Mouse (Mus musculus) hindbrain, embryonic 12.5 days (tissue): ENCODE data around the gene Coro1c. TPM values are rescaled to one million over a fixed set of nuclear protein-coding genes. Genes with fewer than 3 reads are reported as not detected.

Source experiments
- ATAC-seq: fragments of 200-750 bp; cut with Nextera tagmentation; 2 replicates; pipeline ENCODE4 v1.8.0; 2017; ENCODE audit warnings: moderate TSS enrichment; ENCODE audit not compliant: low FRiP score
- H3K27ac ChIP-seq: fragments of 300-500 bp; sonication (generic); 2 replicates; pipeline ENCODE4 v1.5.1; 2016; ENCODE audit warnings: mild to moderate bottlenecking
- H3K27me3 ChIP-seq: fragments of 300-500 bp; sonication (generic); 2 replicates; pipeline ENCODE4 v1.6.1; 2016; ENCODE audit warnings: mild to moderate bottlenecking
- H3K36me3 ChIP-seq: fragments of 300-500 bp; sonication (generic); 2 replicates; pipeline ENCODE4 v1.6.1; 2016; ENCODE audit warnings: mild to moderate bottlenecking
- H3K4me1 ChIP-seq: fragments of 300-500 bp; sonication (generic); 2 replicates; pipeline ENCODE4 v1.6.1; 2016
- H3K4me2 ChIP-seq: fragments of 300-500 bp; sonication (generic); replicated peaks from 2 replicates; pipeline ENCODE4 v1.6.1; 2016; ENCODE audit warnings: mild to moderate bottlenecking
- H3K4me3 ChIP-seq: fragments of 300-500 bp; sonication (generic); 2 replicates; pipeline ENCODE4 v1.5.1; 2016; ENCODE audit warnings: mild to moderate bottlenecking
- H3K9ac ChIP-seq: fragments of 300-500 bp; sonication (generic); 2 replicates; pipeline ENCODE4 v1.6.1; 2016; ENCODE audit warnings: mild to moderate bottlenecking, moderate library complexity
- H3K9me3 ChIP-seq: fragments of 300-500 bp; sonication (generic); replicated peaks from 2 replicates; pipeline ENCODE4 v1.6.1; 2016; ENCODE audit warnings: mild to moderate bottlenecking
- WGBS: fragments of 180-500 bp; shearing (Covaris S2); methylation state at CpG from one replicate; pipeline ENCODE4 v1.1.7; 2016; 5-methylcytosine and 5-hydroxymethylcytosine counted together
- polyA plus RNA-seq: library from polyadenylated mRNA; unstranded; fragments of >200 nt; fragmentation: Nextera tagmentation; extraction: Ambion mirVana; gene quantifications from 2 replicates; pipeline ENCODE4 v1.2.1, GENCODE M21; 2016

The Coro1c gene
- polyA plus RNA-seq, 1 experiment from 2014 or later = 226 TPM

DNA sequence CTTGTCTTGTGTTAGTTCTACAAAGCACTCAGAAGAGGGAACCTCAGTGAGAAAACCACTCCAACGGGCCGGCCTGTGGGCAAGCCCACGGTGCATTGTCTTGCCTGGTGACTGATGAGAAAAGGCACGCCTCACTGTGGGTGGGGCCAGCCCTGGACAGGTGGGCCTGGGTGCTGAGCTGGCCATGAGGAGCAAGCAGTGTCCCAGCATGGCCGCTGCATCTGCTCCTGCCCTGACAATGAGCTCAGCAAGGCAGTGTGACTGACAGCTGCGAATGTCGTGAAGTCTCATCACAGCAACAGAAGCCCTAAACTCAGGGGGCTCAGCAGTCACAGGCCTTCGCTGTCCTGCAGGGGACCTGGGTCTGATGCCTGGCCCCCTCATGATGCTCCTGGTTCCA is 62.9 kb downstream of the Coro1c start:
- WGBS = 90% methylated on average over 8 of the region's 8 CpGs
- no peak overlapping the region for H3K9ac ChIP-seq
- ATAC-seq = no peak
- peaks cover 82% of the 10 kb centered on the region for H3K36me3 ChIP-seq
- no peaks in the 10 kb centered on the region for H3K9me3 ChIP-seq
- no peak overlapping the region for H3K27ac ChIP-seq
- no peak overlapping the region for H3K4me3 ChIP-seq
- H3K4me1 ChIP-seq = no peaks in the 10 kb centered on the region; the same call in 1 of the 2 replicates
- H3K4me2 ChIP-seq = no peak overlapping the region
- H3K27me3 ChIP-seq = no peaks in the 10 kb centered on the region

DNA sequence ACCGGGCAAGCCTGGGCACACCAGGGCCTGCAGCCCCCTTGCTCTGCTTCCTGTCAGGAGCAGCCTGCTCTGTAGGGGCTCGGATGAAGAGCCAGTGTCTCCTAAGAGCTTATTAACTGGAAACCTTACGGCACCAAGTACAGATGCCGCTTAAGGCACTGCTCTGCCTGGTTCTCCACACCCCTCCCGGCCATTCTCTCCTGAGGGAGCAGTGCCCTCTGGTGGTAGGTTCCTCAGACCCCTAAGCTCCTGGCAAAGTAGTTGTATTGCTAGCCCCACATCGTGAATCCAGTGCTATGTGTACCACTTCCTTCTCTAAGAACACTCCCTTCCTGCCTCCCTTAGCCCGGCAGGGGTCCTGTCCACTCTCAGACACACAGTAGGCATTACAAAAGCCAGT is 63.8 kb downstream of the Coro1c start:
- Histone ChIP-seq H3K36me3 (peaks cover 81% of the 10 kb centered on the region), H3K4me1 (no peaks in the 10 kb centered on the region; the same call in 1 of the 2 replicates), H3K9me3 (no peaks in the 10 kb centered on the region), H3K27ac (no peak overlapping the region), H3K9ac (no peak overlapping the region), H3K27me3 (no peaks in the 10 kb centered on the region), H3K4me3 (no peak overlapping the region), H3K4me2 (no peak overlapping the region)
- WGBS = 72% methylated on average over 7 of the region's 7 CpGs
- ATAC-seq = no peak

GRCm38 (mm10) chr5:113844106-113844505 is 64.5 kb downstream of the Coro1c start:
- ATAC-seq = no peak
- 88% methylated on average over 15 of the region's 15 CpGs for WGBS
- no peaks in the 10 kb centered on the region for H3K9me3 ChIP-seq
- no peak overlapping the region; the same call in 1 of the 2 replicates for H3K27ac ChIP-seq
- peaks cover 76% of the 10 kb centered on the region for H3K36me3 ChIP-seq
- no peaks in the 10 kb centered on the region; the same call in 1 of the 2 replicates for H3K4me1 ChIP-seq
- no peaks in the 10 kb centered on the region for H3K27me3 ChIP-seq
- H3K4me2 ChIP-seq = no peak overlapping the region
- H3K9ac ChIP-seq = no peak overlapping the region
- no peak overlapping the region for H3K4me3 ChIP-seq

DNA sequence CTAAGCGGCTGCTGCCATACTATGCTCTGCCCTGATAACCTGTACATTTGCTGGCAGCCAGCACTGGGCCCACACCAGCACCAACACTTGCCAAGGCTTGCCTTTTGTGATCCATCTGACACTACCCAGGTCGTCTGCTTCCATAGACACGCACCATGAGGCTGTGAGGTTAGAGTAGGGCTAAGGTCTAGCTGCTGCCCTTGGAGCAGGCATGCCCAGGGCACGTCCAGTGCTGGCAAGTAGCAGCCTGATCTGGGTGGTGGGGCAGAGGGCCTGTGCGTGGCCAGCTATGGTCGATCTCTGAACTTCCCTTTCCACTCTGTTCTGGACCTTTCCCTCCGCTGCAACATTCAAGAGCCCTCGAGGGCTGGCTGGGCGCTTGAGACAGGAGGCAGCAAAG is 65.7 kb downstream of the Coro1c start:
- Histone ChIP-seq H3K9me3 (no peaks in the 10 kb centered on the region), H3K4me1 (no peaks in the 10 kb centered on the region; the same call in 1 of the 2 replicates), H3K4me3 (no peak overlapping the region), H3K27ac (no peak overlapping the region), H3K36me3 (peaks cover 66% of the 10 kb centered on the region), H3K4me2 (no peak overlapping the region), H3K9ac (no peak overlapping the region), H3K27me3 (no peaks in the 10 kb centered on the region)
- 95% methylated on average over 9 of the region's 9 CpGs for WGBS
- ATAC-seq = no peak

- Histone ChIP-seq H3K9ac (no peak overlapping the region), H3K27ac (no peak overlapping the region), H3K27me3 (no peaks in the 10 kb centered on the region), H3K4me2 (no peak overlapping the region), H3K4me1 (no peaks in the 10 kb centered on the region; the same call in 1 of the 2 replicates), H3K36me3 (peaks cover 59% of the 10 kb centered on the region), H3K9me3 (no peaks in the 10 kb centered on the region), H3K4me3 (no peak overlapping the region)
- no peak for ATAC-seq
- WGBS = 92% methylated on average over 9 of the region's 9 CpGs
These were observed 66.3 kb downstream of the Coro1c start for GRCm38 (mm10) chr5:113842244-113842643.

DNA sequence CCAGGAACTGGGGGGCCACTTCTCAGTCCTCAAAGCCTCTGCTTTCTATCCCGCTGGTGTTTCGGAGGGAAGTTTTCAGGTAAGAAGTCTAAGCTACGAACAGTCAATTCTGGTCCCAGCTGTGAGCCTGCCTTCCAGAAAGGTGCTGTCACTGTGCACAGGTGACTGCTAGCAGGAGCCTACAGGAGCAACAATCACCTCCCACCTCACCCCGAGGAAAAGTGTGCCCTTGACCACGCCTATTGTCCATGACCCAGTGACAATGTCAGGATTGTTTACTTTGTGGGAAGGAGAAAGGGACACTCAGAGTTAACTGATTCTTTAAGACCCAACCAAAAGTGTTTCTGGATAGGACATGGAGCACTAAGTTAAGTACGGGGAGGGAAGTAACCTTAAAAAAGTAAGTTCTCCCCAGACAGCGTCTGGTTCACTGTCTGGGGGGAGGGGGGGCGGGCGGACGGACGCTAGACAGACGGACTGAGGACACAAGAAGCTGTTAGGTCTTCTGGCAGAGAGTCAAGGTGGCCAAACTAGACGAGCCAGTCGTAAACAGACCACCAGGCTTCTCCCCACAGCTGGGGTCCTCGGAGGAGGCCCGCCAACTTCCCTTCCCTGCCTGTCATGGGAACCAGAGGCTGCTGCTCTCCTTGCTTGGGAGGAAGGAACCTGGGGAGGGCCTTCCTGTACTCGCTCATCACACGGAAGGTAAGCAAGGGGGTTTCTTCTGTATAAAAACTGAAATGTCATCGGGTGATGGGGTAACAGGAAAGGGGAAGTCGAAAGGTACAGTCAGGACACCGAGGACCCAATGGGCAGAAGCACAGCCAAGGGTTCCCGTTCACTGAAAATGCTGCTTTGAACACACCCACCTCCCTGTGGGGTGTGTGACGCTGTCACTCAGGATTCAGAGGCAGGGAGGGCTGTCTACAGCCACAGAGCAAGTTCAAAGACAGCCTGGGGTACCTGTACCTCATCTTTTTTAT is 67.0 kb downstream of the Coro1c start:
- no peak overlapping the region for H3K4me2 ChIP-seq
- no peaks in the 10 kb centered on the region for H3K9me3 ChIP-seq
- H3K27me3 ChIP-seq = no peaks in the 10 kb centered on the region
- peaks cover 52% of the 10 kb centered on the region for H3K36me3 ChIP-seq
- no peak overlapping the region for H3K9ac ChIP-seq
- ATAC-seq = no peak
- 83% methylated on average over 23 of the region's 23 CpGs for WGBS
- no peak overlapping the region for H3K4me3 ChIP-seq
- no peaks in the 10 kb centered on the region; the same call in 1 of the 2 replicates for H3K4me1 ChIP-seq
- H3K27ac ChIP-seq = no peak overlapping the region

DNA sequence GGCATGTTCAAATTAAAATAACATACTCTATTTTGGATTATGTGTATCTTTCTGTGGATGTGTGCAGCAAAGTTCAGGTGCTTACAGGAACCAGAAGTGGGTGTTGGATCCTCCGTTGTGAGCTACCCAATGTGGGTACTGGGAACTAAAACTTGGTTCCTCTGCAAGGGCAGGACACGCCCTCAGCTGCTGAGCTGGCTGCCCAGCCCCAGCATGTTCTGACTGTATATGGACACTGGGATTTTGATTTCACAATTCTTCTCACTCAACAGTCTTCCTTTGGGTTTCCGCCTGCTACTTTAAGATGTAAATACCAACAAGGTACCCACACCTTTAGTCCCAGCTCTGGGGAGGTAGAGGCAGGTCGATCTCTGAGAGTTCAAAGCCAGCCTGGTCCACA is 68.1 kb downstream of the Coro1c start:
- Histone ChIP-seq H3K9me3 (no peaks in the 10 kb centered on the region), H3K9ac (no peak overlapping the region), H3K4me2 (no peak overlapping the region), H3K4me3 (no peak overlapping the region), H3K36me3 (peaks cover 41% of the 10 kb centered on the region), H3K4me1 (no peaks in the 10 kb centered on the region; the same call in 1 of the 2 replicates), H3K27ac (no peak overlapping the region), H3K27me3 (no peaks in the 10 kb centered on the region)
- ATAC-seq = no peak
- WGBS = 96% methylated on average over 4 of the region's 4 CpGs

DNA sequence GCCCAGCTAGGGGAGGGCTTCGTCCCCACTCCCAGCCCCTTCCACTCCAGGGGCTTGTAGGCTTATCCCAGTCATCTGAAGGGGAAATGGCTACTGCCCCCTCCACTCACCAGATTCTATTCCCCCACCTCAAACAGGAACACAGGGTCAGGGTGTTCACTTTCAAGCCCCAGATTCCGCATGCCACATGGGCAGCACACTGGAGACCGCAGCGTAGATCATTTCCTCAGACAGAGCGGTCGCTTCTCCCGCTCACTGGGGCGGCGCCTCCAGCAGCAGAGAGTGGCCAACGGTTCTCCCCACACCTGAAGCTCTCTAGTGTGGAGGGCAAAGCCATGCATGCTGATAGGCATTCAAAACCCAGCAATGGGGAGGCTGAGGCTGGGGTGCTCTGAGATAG is 71.6 kb downstream of the Coro1c start:
- 86% methylated on average over 10 of the region's 10 CpGs for WGBS
- Histone ChIP-seq H3K4me3 (no peak overlapping the region), H3K36me3 (peaks cover 12% of the 10 kb centered on the region), H3K9me3 (no peaks in the 10 kb centered on the region), H3K9ac (no peak overlapping the region), H3K4me1 (peaks cover 3% of the 10 kb centered on the region; the same call in 1 of the 2 replicates), H3K27ac (no peak overlapping the region), H3K27me3 (no peaks in the 10 kb centered on the region; the same call in 1 of the 2 replicates), H3K4me2 (no peak overlapping the region)
- ATAC-seq = no peak

DNA sequence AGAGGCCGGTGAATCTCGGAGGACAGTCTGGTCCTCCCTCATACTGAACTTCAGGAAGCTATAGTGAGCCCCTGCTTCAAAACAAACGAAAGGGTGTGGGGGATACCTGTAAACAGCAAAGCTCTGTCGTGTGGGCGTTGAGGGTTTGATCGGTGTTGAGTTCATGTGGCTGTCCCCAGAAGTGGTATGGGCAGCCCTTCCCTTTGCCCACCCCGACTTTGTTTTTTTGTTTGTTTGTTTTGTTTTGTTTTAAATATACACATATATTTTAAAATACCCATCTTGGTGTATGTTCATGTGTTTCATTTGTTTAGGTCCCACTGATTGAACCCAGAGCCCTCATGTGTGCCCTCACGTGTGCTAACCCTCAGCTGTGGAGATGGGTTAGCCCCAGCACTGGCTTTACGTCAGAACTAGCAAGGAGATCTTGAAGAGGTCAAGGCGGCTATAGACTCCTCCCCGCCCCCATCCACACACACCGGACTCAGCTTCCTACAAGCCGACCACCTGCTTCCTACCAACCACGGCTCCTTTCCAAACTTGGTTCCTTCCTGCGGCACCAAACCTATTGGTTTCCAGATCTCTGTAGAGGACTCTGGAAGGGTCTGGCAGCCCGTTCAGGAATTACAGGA is 75.1 kb downstream of the Coro1c start:
- H3K4me2 ChIP-seq = no peak overlapping the region
- H3K27me3 ChIP-seq = no peaks in the 10 kb centered on the region; the same call in 1 of the 2 replicates
- no peak overlapping the region for H3K27ac ChIP-seq
- H3K36me3 ChIP-seq = no peaks in the 10 kb centered on the region
- ATAC-seq = no peak
- 68% methylated on average over 16 of the region's 16 CpGs for WGBS
- H3K4me1 ChIP-seq = peaks cover 3% of the 10 kb centered on the region; the same call in 1 of the 2 replicates
- no peak overlapping the region for H3K9ac ChIP-seq
- no peaks in the 10 kb centered on the region for H3K9me3 ChIP-seq
- H3K4me3 ChIP-seq = no peak overlapping the region

GRCm38 (mm10) chr5:113832490-113832901 is 76.1 kb downstream of the Coro1c start, which contains the start of gene Selplg:
Gene Selplg, minus strand, starts transcription at chr5:113832644.
- ATAC-seq = no peak
- Histone ChIP-seq H3K4me2 (no peak within 1 kb of the TSS), H3K4me1 (peaks cover 3% of the 10 kb centered on the region; the same call in 1 of the 2 replicates), H3K27me3 (no peaks in the 10 kb centered on the region; the same call in 1 of the 2 replicates), H3K36me3 (no peaks in the 10 kb centered on the region), H3K9me3 (no peaks in the 10 kb centered on the region), H3K4me3 (no peak within 1 kb of the TSS), H3K27ac (no peak within 1 kb of the TSS), H3K9ac (no peak within 1 kb of the TSS)
- 51% methylated on average over 8 of the region's 8 CpGs for WGBS

DNA sequence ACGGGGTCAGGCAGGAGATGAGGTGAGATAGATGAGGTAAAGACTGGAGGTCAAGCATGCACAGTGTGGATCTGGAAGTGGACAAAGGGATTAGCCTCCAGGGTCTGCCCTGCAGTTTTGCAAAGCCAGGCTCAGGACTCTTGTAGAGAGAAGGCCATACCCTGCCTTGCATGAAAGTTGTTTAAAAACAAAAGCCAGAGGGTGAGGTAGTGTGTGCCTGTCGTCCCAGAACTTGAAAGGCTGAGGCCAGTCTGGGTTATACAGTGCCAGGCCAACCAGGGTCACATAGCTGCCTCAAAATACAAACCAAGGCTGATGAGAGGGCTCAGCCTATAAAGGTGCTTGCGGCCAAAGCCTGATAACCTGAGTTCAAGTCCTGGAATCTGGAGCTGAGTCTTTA is 76.8 kb downstream of the Coro1c start:
- H3K4me2 ChIP-seq = no peak overlapping the region
- H3K4me3 ChIP-seq = no peak overlapping the region
- WGBS = 73% methylated on average over 3 of the region's 3 CpGs
- H3K27me3 ChIP-seq = no peaks in the 10 kb centered on the region; the same call in 1 of the 2 replicates
- peaks cover 3% of the 10 kb centered on the region; the same call in 1 of the 2 replicates for H3K4me1 ChIP-seq
- no peak overlapping the region for H3K9ac ChIP-seq
- no peak for ATAC-seq
- no peaks in the 10 kb centered on the region for H3K36me3 ChIP-seq
- no peak overlapping the region for H3K27ac ChIP-seq
- no peaks in the 10 kb centered on the region for H3K9me3 ChIP-seq

GRCm38 (mm10) chr5:113830796-113831195 is 77.8 kb downstream of the Coro1c start:
- Histone ChIP-seq H3K36me3 (no peaks in the 10 kb centered on the region), H3K9ac (no peak overlapping the region), H3K27ac (no peak overlapping the region), H3K27me3 (no peaks in the 10 kb centered on the region; the same call in 1 of the 2 replicates), H3K4me3 (no peak overlapping the region), H3K9me3 (no peaks in the 10 kb centered on the region), H3K4me1 (peaks cover 3% of the 10 kb centered on the region; the same call in 1 of the 2 replicates), H3K4me2 (no peak overlapping the region)
- no peak for ATAC-seq
- WGBS = 93% methylated on average over 5 of the region's 5 CpGs
